Comparison of ENCODE assay signal across 31 mouse cellular contexts in genomic region chrX:101935291-101935840, GRCm38 (mm10).
DNase-seq lines count a peak whose midpoint lies in the region; ATAC-seq and TF ChIP-seq lines count a peak whose summit lies in the region.
"Had no signal": no experiment of that assay in that cellular context is flagged by ENCODE, and none has a peak within 500 bp of the region (broad histone marks: within the 10 kb centered on the region; RNA-seq: fewer than 3 reads in every experiment).

No protein-coding gene starts in this region.

- peak; percentile 50; the same call in 1 of the 2 replicates for ATAC-seq in stomach, embryonic 15.5 days (ENCODE audit: insufficient read depth, low FRiP score, low read depth)
- no peak for ATAC-seq in stomach, postnatal 0 days (ENCODE audit: low FRiP score, low TSS enrichment)
- ATAC-seq: activated CD4-positive, CD25-positive, alpha-beta regulatory T cell, adult 4 months; forebrain, embryonic 14.5 days; lung, postnatal 0 days; Patski had no signal

- DNase-seq in cerebellum, adult 9-11 months: peak; percentile 57
- no peak for DNase-seq in cerebellum, adult 8-10 months
- no peak for DNase-seq in stomach, postnatal 0 days (ENCODE audit: low spot score)
- peak; percentile 31 for DNase-seq in WW6 (ENCODE audit: low read depth, low spot score)
- no peak for DNase-seq in embryo, embryonic 10.5 days (ENCODE audit: low spot score)
- DNase-seq: adrenal gland, adult 2 months; adrenal gland, postnatal 36 days; B cell, adult 2 months; gastrocnemius, postnatal 25 days; heart, postnatal 36 days; kidney, adult 2 months; kidney, postnatal 4 days; liver, embryonic 13.5 days; lung, adult 18-20 months; lung, postnatal 4 days; right cerebral cortex, postnatal 4 days; thymus, postnatal 4 days had no signal

- H3K27ac ChIP-seq in stomach, embryonic 15.5 days: no peak overlapping the region
- no peak overlapping the region for H3K27ac ChIP-seq in stomach, postnatal 0 days (replicated peaks)
- H3K27ac ChIP-seq: heart, embryonic 10.5 days; heart, embryonic 15.5 days; hindbrain, embryonic 13.5 days; kidney, postnatal 0 days; limb, embryonic 15.5 days; liver, embryonic 13.5 days; midbrain, embryonic 12.5 days; neural tube, embryonic 13.5 days had no signal

- no peaks in the 10 kb centered on the region for H3K4me1 ChIP-seq in stomach, embryonic 15.5 days
- no peaks in the 10 kb centered on the region for H3K4me1 ChIP-seq in stomach, postnatal 0 days (replicated peaks; ENCODE audit: control insufficient read depth, insufficient read depth)
- H3K4me1 ChIP-seq: heart, embryonic 15.5 days; hindbrain, embryonic 13.5 days; limb, embryonic 15.5 days; liver, embryonic 13.5 days; megakaryocyte, embryonic 14.5 days; midbrain, embryonic 12.5 days; neural tube, embryonic 13.5 days had no signal

- H3K9ac ChIP-seq in stomach, embryonic 15.5 days: no peak overlapping the region
- no peak overlapping the region for H3K9ac ChIP-seq in stomach, postnatal 0 days (ENCODE audit: low read length)
- H3K9ac ChIP-seq: heart, embryonic 15.5 days; hindbrain, embryonic 13.5 days; limb, embryonic 15.5 days; liver, embryonic 13.5 days; midbrain, embryonic 12.5 days; neural tube, embryonic 13.5 days had no signal

- H3K4me3 ChIP-seq in stomach, embryonic 15.5 days (replicated peaks): no peak overlapping the region
- H3K4me3 ChIP-seq in stomach, postnatal 0 days (ENCODE audit: low read depth, low read length): no peak overlapping the region
- H3K4me3 ChIP-seq: heart, embryonic 10.5 days; heart, embryonic 15.5 days; hindbrain, embryonic 13.5 days; limb, embryonic 15.5 days; liver, embryonic 13.5 days; megakaryocyte, embryonic 14.5 days; midbrain, embryonic 12.5 days; myocyte; neural tube, embryonic 13.5 days had no signal

- no peaks in the 10 kb centered on the region; the same call in 1 of the 2 replicates for H3K27me3 ChIP-seq in stomach, embryonic 15.5 days (replicated peaks)
- H3K27me3 ChIP-seq in stomach, postnatal 0 days (ENCODE audit: control insufficient read depth, insufficient read depth, low read length): no peaks in the 10 kb centered on the region
- H3K27me3 ChIP-seq: liver, embryonic 13.5 days had no signal

- H3K9me3 ChIP-seq in stomach, embryonic 15.5 days: no peaks in the 10 kb centered on the region
- H3K9me3 ChIP-seq in stomach, postnatal 0 days (ENCODE audit: control insufficient read depth, low read length): no peaks in the 10 kb centered on the region
- H3K9me3 ChIP-seq: heart, embryonic 10.5 days; heart, embryonic 15.5 days; hindbrain, embryonic 13.5 days; limb, embryonic 15.5 days; liver, embryonic 13.5 days; megakaryocyte, embryonic 14.5 days; midbrain, embryonic 12.5 days; neural tube, embryonic 13.5 days had no signal

- no peak overlapping the region for H3K4me2 ChIP-seq in stomach, embryonic 15.5 days
- H3K4me2 ChIP-seq in stomach, postnatal 0 days (replicated peaks; ENCODE audit: low read depth): no peak overlapping the region
- H3K4me2 ChIP-seq: heart, embryonic 15.5 days; hindbrain, embryonic 13.5 days; limb, embryonic 15.5 days; liver, embryonic 13.5 days; midbrain, embryonic 12.5 days; neural tube, embryonic 13.5 days had no signal

- no peak for TF ChIP-seq EP300 in stomach, postnatal 0 days (optimal IDR thresholded peaks at IDR 0.05)

- H3K36me3 ChIP-seq in stomach, embryonic 15.5 days: no peaks in the 10 kb centered on the region
- no peaks in the 10 kb centered on the region for H3K36me3 ChIP-seq in stomach, postnatal 0 days (ENCODE audit: control insufficient read depth, insufficient read depth, low read length)
- H3K36me3 ChIP-seq: heart, embryonic 10.5 days; heart, embryonic 15.5 days; hindbrain, embryonic 13.5 days; limb, embryonic 15.5 days; liver, embryonic 13.5 days; midbrain, embryonic 12.5 days; neural tube, embryonic 13.5 days had no signal

- 44% methylated on average over 3 of the region's 3 CpGs for WGBS in stomach, embryonic 15.5 days
- WGBS in stomach, postnatal 0 days: 33% methylated on average over 3 of the region's 3 CpGs

- no peak for TF ChIP-seq CTCF in stomach, postnatal 0 days (IDR thresholded peaks at IDR 0.05; ENCODE audit: low read depth)

Comparison
In these comparisons a context has a peak if more than half of its experiments do, and no peak if none do; other contexts are left out.
1. DNase-seq: peak in cerebellum, adult 9-11 months (single experiment) and WW6 (single experiment); none in cerebellum, adult 8-10 months (single experiment), stomach, postnatal 0 days (single experiment) and embryo, embryonic 10.5 days (single experiment).